Mouse (Mus musculus): ENCODE measurements around the gene Mgam. TPM values are rescaled to one million over a fixed set of nuclear protein-coding genes. Genes with fewer than 3 reads are reported as not detected.

Gene Mgam
- polyA plus RNA-seq, 1 experiment from 2014 or later: 0.11 TPM

DNA sequence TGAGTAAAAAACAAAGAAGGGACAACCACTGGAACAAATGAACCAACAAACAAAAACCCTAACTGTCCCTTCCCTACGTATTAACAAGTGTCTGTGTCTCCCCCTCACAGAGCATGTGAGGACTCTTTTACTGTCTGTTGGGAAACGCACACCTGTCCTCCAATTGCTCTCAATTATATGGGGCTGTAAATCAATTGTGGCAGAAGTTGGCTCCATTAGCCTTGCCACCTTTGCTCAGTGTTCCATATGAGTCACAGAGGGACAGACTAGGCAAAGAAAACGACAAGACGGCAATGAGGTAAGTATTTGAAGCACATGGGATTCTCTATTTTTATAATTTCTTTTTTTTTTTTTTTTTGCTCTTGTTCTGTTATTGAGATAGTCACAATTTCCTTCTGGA is 149.8 kb downstream of the Mgam start:
- H3K4me1 ChIP-seq (ENCODE audit: insufficient read depth, low read depth, low read length): no peaks in the 10 kb centered on the region
- H3K4me3 ChIP-seq (ENCODE audit: low read depth, low read length): no peak overlapping the region
- no peaks in the 10 kb centered on the region for H3K9me3 ChIP-seq (ENCODE audit: low read length)
- H3K4me2 ChIP-seq (replicated peaks; ENCODE audit: low read depth, low read length): no peak overlapping the region
- no peak overlapping the region for H3K9ac ChIP-seq (replicated peaks; ENCODE audit: low read depth)
- 78% methylated on average over 4 of the region's 4 CpGs for WGBS
- no peak overlapping the region for H3K27ac ChIP-seq (ENCODE audit: low read length)
- H3K36me3 ChIP-seq (ENCODE audit: insufficient read depth, low read length): no peaks in the 10 kb centered on the region
- ATAC-seq (no peak), DNase-seq (ENCODE audit: low spot score) (no peak)
- no peaks in the 10 kb centered on the region for H3K27me3 ChIP-seq (replicated peaks; ENCODE audit: insufficient read depth, low read length)
- TF ChIP-seq EP300 (IDR thresholded peaks at IDR 0.05) (no peak), CTCF (IDR thresholded peaks at IDR 0.05) (no peak)

DNA sequence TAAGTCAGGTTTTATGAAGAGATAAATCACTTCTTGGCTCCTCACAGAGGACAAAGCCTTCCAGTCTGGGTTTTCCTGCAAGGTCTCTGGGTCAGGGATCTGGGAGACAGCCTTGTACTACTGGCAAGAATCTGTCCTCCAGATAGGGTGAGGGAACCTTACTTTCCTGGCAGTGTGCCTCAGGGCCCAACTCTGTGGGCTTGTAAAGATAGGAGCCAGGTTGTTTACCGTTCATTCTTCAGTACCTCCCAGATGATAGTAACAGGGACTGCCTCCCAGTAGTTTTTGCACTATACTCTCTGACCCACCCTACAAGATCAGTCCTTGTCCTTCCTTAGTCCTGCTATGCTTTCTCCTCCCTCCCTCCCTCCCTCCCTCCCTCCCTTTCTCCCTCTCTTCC is 155.0 kb downstream of the Mgam start:
- no peak for DNase-seq (ENCODE audit: low spot score)
- Histone ChIP-seq H3K9ac (replicated peaks; ENCODE audit: low read depth) (no peak overlapping the region), H3K4me2 (replicated peaks; ENCODE audit: low read depth, low read length) (no peak overlapping the region), H3K27ac (ENCODE audit: low read length) (no peak overlapping the region), H3K9me3 (ENCODE audit: low read length) (no peaks in the 10 kb centered on the region), H3K4me1 (ENCODE audit: insufficient read depth, low read depth, low read length) (no peaks in the 10 kb centered on the region), H3K4me3 (ENCODE audit: low read depth, low read length) (no peak overlapping the region), H3K36me3 (ENCODE audit: insufficient read depth, low read length) (no peaks in the 10 kb centered on the region), H3K27me3 (replicated peaks; ENCODE audit: insufficient read depth, low read length) (no peaks in the 10 kb centered on the region)
- WGBS: 82% methylated on average over 1 of the region's 1 CpGs
- no peak for ATAC-seq
- no peak for TF ChIP-seq CTCF (IDR thresholded peaks at IDR 0.05)
- no peak for TF ChIP-seq EP300 (IDR thresholded peaks at IDR 0.05)

DNA sequence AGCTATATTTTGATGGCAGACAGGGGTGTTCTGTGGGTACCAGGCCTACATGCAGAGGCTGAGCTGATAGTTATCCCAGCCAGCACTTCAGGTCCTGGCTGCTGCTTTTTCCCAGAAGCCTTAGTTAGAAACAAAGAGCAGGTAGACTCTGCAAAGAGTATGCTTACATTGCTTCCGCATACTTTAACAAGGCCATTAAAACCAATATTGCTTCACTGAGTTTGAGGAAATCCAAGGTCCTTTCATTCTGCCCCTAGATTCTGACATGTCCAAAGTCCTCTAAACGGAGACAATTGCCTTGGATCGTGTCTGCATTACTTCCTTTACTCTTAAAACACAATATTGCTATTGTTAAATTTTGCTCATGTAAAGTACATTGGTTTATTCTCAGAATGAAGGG is 155.7 kb downstream of the Mgam start:
- Histone ChIP-seq H3K9me3 (ENCODE audit: low read length) (no peaks in the 10 kb centered on the region), H3K27me3 (replicated peaks; ENCODE audit: insufficient read depth, low read length) (no peaks in the 10 kb centered on the region), H3K36me3 (ENCODE audit: insufficient read depth, low read length) (no peaks in the 10 kb centered on the region), H3K27ac (ENCODE audit: low read length) (no peak overlapping the region), H3K4me2 (replicated peaks; ENCODE audit: low read depth, low read length) (no peak overlapping the region), H3K4me1 (ENCODE audit: insufficient read depth, low read depth, low read length) (no peaks in the 10 kb centered on the region), H3K9ac (replicated peaks; ENCODE audit: low read depth) (no peak overlapping the region), H3K4me3 (ENCODE audit: low read depth, low read length) (no peak overlapping the region)
- ATAC-seq (no peak), DNase-seq (ENCODE audit: low spot score) (no peak)
- TF ChIP-seq CTCF (IDR thresholded peaks at IDR 0.05) (no peak), EP300 (IDR thresholded peaks at IDR 0.05) (no peak)
- 72% methylated on average over 3 of the region's 3 CpGs for WGBS

DNA sequence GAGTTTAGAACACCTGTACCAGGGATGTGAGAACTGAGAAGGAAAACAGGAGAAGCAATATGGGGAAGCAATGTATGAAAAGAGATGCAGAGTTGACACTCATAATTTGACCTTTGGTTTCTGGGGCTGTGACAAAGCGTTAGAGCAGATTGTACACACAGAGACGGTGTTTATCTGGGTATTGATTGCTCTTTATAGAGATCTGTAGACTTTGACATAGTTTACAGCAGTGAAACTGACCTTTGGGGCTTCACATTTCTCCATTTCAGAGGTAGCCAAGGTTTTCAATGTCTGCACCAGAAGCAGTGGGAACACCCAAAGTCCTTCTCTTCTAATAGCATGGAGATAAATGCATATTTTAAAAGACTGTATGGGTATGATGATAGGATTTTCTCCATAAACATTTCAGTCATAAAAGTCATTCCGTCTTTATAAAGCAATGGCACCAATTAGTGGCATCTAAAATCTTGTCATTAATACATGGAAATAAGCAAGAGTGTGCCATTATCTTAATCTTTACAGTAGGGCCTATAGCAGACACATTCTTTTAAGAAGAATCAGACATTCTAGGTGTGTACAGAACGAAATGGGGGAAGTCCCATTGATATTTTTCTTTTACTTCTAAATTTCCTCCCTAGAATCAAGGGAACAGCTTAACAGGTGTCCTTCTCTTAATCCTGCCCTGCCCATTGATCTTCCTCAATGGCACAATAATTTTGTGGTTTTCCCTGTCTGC is 166.6 kb downstream of the Mgam start:
- Histone ChIP-seq H3K4me1 (ENCODE audit: insufficient read depth, low read depth, low read length) (no peaks in the 10 kb centered on the region), H3K4me2 (replicated peaks; ENCODE audit: low read depth, low read length) (no peak overlapping the region), H3K36me3 (ENCODE audit: insufficient read depth, low read length) (no peaks in the 10 kb centered on the region), H3K4me3 (ENCODE audit: low read depth, low read length) (no peak overlapping the region), H3K27me3 (replicated peaks; ENCODE audit: insufficient read depth, low read length) (no peaks in the 10 kb centered on the region), H3K9ac (replicated peaks; ENCODE audit: low read depth) (no peak overlapping the region), H3K9me3 (ENCODE audit: low read length) (no peaks in the 10 kb centered on the region), H3K27ac (ENCODE audit: low read length) (no peak overlapping the region)
- WGBS: 51% methylated on average over 4 of the region's 4 CpGs
- no peak for DNase-seq (ENCODE audit: low spot score)
- ATAC-seq: no peak
- no peak for TF ChIP-seq EP300 (IDR thresholded peaks at IDR 0.05)
- no peak for TF ChIP-seq CTCF (IDR thresholded peaks at IDR 0.05)

DNA sequence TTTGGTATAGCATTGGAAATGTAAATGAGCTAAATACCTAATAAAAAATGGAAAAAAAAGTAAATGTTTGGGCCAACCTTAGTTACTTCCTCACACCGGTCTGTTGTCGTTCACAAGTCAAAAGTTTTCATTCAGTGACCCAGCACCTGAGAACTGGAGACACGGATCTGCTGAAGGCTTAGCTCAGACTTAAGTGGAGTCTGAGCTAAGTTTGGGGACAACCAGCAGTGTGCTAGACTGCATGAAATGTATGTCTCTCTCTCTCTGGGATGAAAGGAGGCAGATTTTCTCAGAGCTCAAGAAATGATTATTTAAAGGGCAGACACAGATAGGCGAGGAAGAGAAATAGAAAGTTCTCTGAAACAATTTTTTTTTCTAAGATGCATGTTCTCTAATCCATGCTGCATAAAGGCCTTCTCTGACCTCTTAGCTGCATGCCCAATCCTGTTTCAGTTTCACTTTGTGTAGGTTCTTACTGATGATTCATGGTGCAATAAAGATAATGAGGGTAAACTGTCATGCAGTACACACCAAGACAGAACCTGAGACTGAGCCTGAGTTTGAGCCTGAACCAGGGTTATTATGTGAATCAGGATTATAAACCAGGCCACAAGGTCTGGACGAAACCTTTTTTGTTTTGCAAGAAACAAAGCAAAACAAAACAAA is 189.7 kb downstream of the Mgam start:
- H3K4me2 ChIP-seq (replicated peaks; ENCODE audit: low read depth, low read length): no peak overlapping the region
- ATAC-seq (no peak), DNase-seq (ENCODE audit: low spot score) (no peak)
- no peak overlapping the region for H3K27ac ChIP-seq (ENCODE audit: low read length)
- H3K36me3 ChIP-seq (ENCODE audit: insufficient read depth, low read length): no peaks in the 10 kb centered on the region
- no peaks in the 10 kb centered on the region for H3K4me1 ChIP-seq (ENCODE audit: insufficient read depth, low read depth, low read length)
- H3K27me3 ChIP-seq (replicated peaks; ENCODE audit: insufficient read depth, low read length): no peaks in the 10 kb centered on the region
- no peak overlapping the region for H3K9ac ChIP-seq (replicated peaks; ENCODE audit: low read depth)
- TF ChIP-seq CTCF (IDR thresholded peaks at IDR 0.05) (no peak), EP300 (IDR thresholded peaks at IDR 0.05) (no peak)
- 83% methylated on average over 5 of the region's 5 CpGs for WGBS
- H3K9me3 ChIP-seq (ENCODE audit: low read length): no peaks in the 10 kb centered on the region
- H3K4me3 ChIP-seq (ENCODE audit: low read depth, low read length): no peak overlapping the region

Other genes with a start within 250 kb of the Mgam start
- gene E330009J07Rik, start 192.7 kb upstream of the Mgam start, polyA plus RNA-seq (2015; fragmentation: Nextera tagmentation; extraction: Ambion mirVana): 7.5 and 9.8 TPM in 2 replicates
- not detected in 2 replicates for gene Wee2, start 189.7 kb upstream of the Mgam start, polyA plus RNA-seq (2015; fragmentation: Nextera tagmentation; extraction: Ambion mirVana)
- gene Ssbp1, start 157.5 kb upstream of the Mgam start, polyA plus RNA-seq (2015; fragmentation: Nextera tagmentation; extraction: Ambion mirVana): 100 and 105 TPM in 2 replicates
- gene Tas2r137, start 137.6 kb upstream of the Mgam start, polyA plus RNA-seq (2015; fragmentation: Nextera tagmentation; extraction: Ambion mirVana): not detected in 2 replicates
- gene Tas2r108, start 135.3 kb upstream of the Mgam start, polyA plus RNA-seq (2015; fragmentation: Nextera tagmentation; extraction: Ambion mirVana): not detected in 2 replicates
- not detected in 2 replicates for gene Prss37, start 109.3 kb upstream of the Mgam start, polyA plus RNA-seq (2015; fragmentation: Nextera tagmentation; extraction: Ambion mirVana)
- not detected in 2 replicates for gene Olfr461, start 73.8 kb upstream of the Mgam start, polyA plus RNA-seq (2015; fragmentation: Nextera tagmentation; extraction: Ambion mirVana)
- gene Olfr460, start 59.3 kb upstream of the Mgam start, polyA plus RNA-seq (2015; fragmentation: Nextera tagmentation; extraction: Ambion mirVana): not detected in 2 replicates
- gene Clec5a, start 43.0 kb upstream of the Mgam start, polyA plus RNA-seq (2015; fragmentation: Nextera tagmentation; extraction: Ambion mirVana): 4.0 and 5.8 TPM in 2 replicates
- gene Tas2r138, start 15.5 kb upstream of the Mgam start, polyA plus RNA-seq (2015; fragmentation: Nextera tagmentation; extraction: Ambion mirVana): not detected in 2 replicates